Mouse (Mus musculus): ENCODE results near the gene Nos1.

The Nos1 gene

GRCm38 (mm10) chr5:117969681-117970427 is 189.0 kb downstream of the Nos1 start:
- DNase-seq: no peak

DNA sequence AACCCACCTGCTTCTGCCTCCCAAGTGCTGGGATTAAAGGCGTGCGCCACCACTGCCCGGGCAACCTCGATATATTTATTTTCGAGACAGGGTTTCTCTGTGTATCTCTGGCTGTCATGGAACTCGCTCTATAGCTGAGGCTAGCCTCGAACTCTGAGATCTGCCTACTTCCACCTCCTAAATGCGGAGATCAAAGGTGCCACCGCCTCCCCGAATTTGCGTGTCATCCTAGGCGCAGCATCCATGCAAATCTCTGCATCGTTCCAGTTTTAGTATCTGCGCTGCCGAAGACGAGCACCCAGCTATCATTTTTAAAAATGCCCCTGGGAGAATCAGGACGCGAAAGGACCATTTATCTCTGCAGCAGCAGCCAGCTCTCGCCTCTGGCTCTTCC is 195.4 kb downstream of the Nos1 start:
- DNase-seq: no peak

GRCm38 (mm10) chr5:117976657-117977500 is 196.0 kb downstream of the Nos1 start, which contains the start of gene Fbxo21:
Gene Fbxo21, plus strand, starts transcription at chr5:117976730.
- peak; percentile 86 to 89 for DNase-seq

DNA sequence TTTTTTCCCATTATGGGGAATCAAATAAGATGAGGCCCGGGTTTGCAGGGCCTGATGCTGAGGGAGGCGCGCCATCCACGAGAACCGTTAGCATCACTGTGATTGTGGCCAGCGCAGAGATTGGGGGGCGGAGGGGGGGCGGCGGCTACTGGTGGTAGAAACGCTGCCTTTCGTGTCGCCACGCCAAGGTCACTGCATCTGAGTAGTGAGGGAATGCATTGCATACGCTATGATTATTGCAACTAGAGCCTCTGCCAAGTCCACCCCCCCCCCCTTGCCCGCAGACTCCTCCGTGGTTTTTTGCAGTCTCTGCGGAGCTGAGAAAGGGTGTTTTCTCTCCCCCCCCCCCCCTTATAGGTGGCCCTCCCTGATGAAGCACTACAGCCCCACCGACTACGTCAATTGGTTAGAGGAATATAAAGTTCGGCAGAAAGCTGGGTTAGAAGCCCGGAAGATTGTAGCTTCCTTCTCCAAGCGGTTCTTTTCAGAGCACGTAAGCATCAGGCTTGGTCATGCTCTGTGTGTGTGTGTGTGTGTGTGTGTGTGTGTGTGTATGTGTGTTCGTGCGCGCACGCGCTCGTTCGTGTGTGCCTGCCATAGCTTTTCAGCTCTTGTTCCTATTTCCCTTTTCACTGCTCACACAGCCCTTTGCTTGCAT is 196.8 kb downstream of the Nos1 start:
- DNase-seq: peak in 1 of 2 experiments; percentile 13

DNA sequence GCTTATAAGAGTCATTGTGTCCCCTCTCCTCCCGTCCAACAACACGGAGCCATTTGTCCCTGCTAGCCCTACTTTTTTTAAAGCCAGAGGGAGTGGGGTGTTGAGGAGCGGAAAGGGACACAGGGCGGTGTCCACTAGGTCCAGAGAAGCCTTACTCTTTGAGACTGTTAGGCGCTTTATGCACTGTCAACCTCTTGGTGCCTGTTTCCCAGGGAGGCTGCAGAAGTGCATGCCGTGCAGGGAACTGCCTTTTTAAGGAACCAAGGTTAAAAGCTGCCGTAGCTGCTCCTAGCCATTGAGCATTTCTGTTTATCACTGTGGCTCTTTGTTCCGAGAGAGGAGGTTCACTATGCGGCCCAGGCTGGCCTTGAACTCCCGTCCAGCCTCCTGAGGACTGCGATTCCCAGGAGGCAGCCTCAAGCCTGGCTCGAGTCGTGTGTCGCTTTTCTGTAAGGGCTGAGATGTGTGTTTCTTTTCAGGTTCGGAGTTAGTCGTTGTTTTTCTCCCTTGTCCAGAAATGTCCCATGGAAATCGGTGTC is 197.4 kb downstream of the Nos1 start:
- no peak for DNase-seq

DNA sequence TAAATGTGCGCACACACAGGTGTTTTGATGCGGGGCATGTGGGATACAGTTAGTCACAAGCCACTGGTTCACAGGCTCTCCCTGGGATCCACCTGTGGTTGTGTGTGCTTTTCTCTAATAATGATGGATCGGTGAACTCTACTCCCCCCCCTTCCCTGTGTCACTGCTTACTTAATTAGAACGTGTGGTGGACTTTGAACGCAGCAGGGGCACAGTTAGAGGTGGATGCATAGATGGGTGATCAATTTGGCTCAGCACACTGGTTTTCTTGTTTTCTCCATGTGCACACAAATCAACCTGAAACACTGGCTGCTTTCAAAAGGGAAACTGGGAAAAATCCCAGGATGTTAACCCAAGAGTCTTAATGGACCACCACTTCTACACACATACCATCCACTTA is 198.2 kb downstream of the Nos1 start:
- no peak for DNase-seq

DNA sequence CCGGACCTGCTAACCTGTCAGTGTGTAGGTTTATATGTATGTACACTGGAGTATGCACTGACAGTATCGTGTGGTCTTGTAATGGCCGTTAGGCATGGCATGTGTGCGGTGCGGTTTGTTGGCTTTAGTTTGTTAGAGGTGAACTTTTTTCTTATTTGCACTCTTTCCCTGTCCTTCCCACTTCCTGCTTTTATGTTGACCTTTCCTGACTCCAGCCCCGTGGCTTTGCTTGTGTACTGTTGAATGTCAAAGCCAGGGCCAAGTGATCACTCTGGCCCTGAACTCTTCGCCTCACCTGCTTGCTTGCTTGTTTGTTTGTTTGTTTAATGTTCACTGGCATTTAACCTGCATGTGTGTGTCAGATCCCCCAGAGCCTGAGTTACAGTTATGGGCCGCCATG is 200.1 kb downstream of the Nos1 start:
- no peak for DNase-seq

DNA sequence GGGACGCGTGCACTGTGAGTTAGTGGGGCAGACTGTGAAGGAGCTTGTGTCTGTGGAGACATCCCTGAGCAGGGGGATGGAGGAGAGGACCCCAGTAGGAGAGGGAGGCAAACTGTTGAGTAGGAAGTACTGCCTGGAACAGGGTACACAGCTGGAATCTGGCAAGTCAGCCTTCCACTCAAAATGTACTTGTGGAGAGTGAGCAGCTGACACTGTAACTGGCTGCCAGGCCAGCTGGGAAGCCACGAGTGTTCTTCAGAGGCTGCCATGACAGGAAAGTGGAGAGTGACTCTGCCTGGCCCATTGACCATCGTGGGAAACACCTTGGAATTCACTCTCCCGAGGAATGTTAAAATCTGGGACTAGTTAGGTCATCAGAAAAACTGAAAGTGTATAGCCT is 201.1 kb downstream of the Nos1 start:
- no peak for DNase-seq

DNA sequence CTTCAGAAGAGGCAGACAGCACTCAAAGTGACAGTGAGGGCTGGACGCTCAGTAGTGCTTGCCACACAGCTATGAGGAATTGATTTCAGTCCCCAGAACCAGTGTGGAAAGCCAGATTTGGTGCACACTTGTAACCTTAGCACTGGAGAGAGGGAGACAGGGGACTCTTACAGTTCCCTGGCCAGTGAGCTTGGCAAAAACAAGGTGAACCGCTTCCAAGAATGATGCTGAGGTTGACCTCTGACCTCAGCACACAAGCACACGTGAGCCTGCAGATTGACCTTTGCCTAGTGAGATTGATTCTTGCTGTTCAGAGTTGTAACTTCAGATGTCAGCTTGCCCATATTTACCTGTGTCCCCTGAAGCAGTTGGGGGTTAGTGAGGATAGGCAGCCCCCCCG is 205.5 kb downstream of the Nos1 start:
- DNase-seq: no peak

- DNase-seq: no peak
Measured at GRCm38 (mm10) chr5:117987891-117988290, 207.1 kb downstream of the Nos1 start.

DNA sequence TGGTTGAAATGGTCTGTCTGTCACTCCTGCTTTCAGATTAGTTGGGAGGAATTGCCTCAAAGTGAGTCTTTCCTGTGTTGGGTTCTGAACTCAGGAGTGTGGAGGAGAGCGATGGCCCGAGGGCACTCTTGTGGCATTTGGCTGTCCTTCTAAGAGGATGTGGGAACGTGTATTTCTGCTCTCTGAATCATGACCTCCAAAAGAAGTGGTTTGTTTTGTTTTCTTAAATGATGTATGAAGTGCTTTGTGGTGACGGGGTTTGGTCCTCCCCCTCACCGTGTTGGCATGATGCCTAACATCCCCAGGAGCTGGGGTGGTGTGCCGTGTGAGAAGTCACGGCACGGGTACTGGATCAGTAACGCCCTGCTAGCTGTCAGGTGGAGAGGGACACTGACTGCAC is 207.5 kb downstream of the Nos1 start:
- no peak for DNase-seq

DNA sequence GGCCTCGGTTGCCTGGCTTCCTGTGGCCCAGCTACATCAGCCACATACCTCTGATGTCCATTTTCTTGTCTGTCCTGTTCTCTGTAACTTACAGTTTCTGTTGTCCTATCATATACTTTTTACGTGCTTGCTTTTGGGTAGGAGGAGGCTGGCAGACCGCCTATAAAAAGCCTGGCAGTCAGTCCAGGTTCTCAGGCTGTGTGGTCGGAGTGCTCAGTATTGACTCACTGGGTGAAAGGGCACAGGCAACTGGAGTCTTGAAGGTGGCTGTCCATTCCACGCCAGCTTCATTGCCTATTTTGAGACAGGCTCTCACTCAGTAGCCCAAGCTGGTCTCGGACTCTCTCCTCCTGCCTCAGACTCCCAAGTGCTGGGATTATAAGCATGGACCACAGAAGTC is 208.9 kb downstream of the Nos1 start:
- no peak for DNase-seq

DNA sequence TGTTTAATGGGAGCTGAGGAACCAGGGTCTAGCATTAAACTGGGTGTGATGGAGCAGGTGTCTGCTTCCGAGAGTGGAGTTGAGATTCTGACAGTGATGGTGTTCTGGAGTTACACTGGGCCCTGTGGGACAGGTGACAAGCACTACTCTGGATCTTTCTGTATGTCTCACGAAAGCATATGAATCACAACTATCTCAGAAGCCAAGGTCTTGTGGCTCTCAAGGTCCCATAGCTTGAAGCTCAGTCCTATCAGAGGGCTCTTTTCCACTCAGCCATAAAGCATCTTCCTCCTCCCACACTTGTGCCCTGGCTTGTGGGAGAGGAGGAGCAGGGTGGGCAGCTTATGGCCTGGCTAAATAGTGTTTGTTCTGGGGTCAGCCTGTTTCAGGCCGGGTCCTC is 210.1 kb downstream of the Nos1 start:
- no peak for DNase-seq

- DNase-seq: no peak
Measured at GRCm38 (mm10) chr5:117993550-117993949, 212.7 kb downstream of the Nos1 start.

- DNase-seq: no peak
Measured at GRCm38 (mm10) chr5:117995372-117995901, 214.6 kb downstream of the Nos1 start.

GRCm38 (mm10) chr5:117995911-117996310 is 215.1 kb downstream of the Nos1 start:
- DNase-seq: no peak

DNA sequence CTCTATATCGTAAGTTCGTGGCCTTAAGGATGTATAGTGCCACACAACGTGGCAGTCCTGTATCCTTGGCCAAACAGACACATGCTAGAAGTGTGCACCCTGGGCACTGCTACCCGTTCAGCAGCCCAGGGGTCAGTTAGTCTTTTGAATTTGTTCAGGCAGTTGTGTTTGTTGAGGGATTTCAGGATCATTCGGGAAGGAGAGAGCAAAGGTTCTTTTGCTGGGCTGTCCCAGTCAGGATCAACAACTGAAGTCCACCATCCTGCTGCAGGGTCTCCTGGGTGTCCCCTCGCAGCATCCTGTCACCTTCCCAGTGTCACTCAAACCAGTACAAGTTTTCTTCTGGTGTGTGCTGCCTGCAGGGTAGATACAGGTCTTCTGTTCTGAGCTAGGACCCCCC is 215.7 kb downstream of the Nos1 start:
- no peak for DNase-seq

- DNase-seq: no peak
Measured at GRCm38 (mm10) chr5:117997434-117997970, 216.7 kb downstream of the Nos1 start.

- no peak for DNase-seq
Measured at GRCm38 (mm10) chr5:117999061-117999460, 218.2 kb downstream of the Nos1 start.

DNA sequence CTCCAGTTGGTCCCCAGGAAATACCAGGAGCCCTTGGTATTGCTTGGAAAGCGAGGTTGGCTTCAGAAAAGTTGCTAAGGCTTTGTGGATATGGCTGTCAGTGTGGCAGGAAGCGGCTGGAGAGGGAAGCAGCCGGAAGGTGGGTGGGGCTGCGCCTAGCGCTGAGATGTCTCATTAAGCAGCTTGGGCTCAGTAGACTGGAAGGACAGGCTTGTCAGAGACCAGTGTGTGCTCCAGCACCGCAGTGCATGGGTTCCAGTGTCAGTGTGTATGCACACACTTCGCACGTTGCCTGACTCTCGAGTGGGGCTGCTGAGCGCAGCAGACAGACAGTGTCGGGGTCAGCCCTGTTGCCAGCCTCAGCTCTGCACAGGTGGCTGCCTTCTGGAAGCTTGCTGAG is 218.8 kb downstream of the Nos1 start:
- DNase-seq: no peak

DNA sequence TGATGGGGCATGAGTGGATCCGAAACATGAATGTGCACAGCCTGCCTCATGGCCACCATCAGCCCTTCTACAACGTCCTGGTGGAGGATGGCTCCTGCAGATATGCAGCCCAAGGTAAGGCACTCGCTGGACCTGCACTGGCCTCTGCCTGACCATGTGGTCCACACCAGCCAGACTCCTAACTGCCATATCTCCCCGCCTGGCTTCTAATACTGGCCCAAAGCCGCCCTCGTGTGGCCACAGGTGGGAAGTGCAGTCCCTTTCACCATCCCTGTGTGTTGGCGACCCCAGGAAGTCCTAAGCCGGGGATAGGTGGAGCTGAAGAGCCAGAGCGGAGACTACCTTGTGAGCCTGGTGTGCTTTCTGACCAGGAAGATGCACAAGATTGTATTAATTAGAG is 221.2 kb downstream of the Nos1 start:
- DNase-seq: peak; percentile 23 to 33

DNA sequence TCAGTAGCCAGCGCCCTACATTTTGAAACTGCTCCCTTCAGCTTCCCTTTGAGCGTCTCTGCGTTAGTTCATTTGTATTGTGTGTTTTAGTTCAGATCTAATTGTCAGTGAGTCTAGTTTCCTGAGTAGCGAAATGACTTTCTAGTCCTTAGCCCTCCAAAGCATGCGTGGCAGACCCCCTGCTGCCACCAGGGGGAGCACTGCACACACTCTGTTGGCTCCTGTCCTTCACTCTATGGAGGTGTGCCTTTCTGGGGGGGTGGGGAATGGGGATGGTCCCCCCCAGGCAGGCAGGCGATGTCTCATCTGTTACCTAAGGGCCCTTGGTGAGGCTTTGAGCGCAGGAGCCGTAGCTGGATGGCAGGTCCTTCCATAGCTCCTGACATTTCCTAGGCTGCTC is 223.8 kb downstream of the Nos1 start:
- peak; percentile 24 to 39 for DNase-seq

GRCm38 (mm10) chr5:118005728-118006127 is 224.9 kb downstream of the Nos1 start:
- no peak for DNase-seq
